Mouse (Mus musculus): ENCODE measurements around the gene Agap3. TPM values are rescaled to one million over a fixed set of nuclear protein-coding genes. Genes with fewer than 3 reads are reported as not detected.

Gene Agap3
- polyA plus RNA-seq (2015; fragmentation: Nextera tagmentation; extraction: Ambion mirVana), result 21.9 and 26.5 TPM in 2 replicates

DNA sequence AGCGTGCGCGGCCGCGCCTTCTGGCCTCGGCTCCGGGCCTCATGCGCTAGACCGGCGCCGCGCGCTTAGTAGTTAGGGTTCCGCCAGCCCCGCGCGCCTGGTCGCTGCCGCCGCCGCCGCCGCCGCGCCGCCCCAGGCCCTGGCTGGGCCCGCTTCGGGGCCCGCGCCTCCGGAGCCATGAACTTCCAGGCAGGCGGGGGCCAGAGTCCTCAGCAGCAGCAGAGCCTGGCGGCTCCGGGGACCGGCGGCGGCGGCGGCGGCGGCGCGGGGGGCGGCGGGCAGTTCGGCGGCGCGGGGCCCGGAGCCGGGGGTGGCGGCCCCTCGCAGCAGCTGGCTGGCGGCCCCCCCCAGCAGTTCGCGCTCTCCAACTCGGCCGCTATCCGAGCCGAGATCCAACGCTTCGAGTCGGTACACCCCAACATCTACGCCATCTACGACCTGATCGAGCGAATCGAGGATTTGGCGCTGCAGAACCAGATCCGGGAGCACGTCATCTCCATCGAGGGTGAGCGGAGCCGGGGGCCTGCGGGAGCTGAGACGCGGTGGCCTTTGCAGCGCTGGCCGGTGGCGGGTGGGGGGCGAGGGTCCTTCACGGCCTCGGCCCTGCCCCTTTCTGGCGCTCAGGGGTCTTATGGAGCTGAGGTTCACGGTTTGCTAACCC, at the start of gene Agap3:
TSS of gene Agap3 (plus strand) at position 148 of the 661 bp plus-strand sequence.
- WGBS, result under 1% methylated on average over 68 of the region's 85 CpGs
- no peaks in the 10 kb centered on the region for H3K36me3 ChIP-seq (ENCODE audit: control insufficient read depth, insufficient read depth, low read length)
- DNase-seq (ENCODE audit: low spot score), result peak; percentile 48
- no peak; the same call in 1 of the 2 replicates for ATAC-seq (ENCODE audit: low FRiP score, low TSS enrichment)
- H3K4me3 ChIP-seq (ENCODE audit: low read depth, low read length), result peak within 1 kb of the TSS; percentile 79
- no peaks in the 10 kb centered on the region for H3K9me3 ChIP-seq (ENCODE audit: control insufficient read depth, low read length)
- TF ChIP-seq EP300 (optimal IDR thresholded peaks at IDR 0.05) (no peak), CTCF (IDR thresholded peaks at IDR 0.05; ENCODE audit: low read depth) (no peak)
- H3K27ac ChIP-seq (replicated peaks), result peak within 1 kb of the TSS; percentile 92
- H3K4me2 ChIP-seq (replicated peaks; ENCODE audit: low read depth), result peak within 1 kb of the TSS; percentile 97
- no peaks in the 10 kb centered on the region for H3K27me3 ChIP-seq (ENCODE audit: control insufficient read depth, insufficient read depth, low read length)
- H3K9ac ChIP-seq (ENCODE audit: low read length), result peak within 1 kb of the TSS; percentile 85
- H3K4me1 ChIP-seq (replicated peaks; ENCODE audit: control insufficient read depth, insufficient read depth), result no peaks in the 10 kb centered on the region; the same call in 1 of the 2 replicates

DNA sequence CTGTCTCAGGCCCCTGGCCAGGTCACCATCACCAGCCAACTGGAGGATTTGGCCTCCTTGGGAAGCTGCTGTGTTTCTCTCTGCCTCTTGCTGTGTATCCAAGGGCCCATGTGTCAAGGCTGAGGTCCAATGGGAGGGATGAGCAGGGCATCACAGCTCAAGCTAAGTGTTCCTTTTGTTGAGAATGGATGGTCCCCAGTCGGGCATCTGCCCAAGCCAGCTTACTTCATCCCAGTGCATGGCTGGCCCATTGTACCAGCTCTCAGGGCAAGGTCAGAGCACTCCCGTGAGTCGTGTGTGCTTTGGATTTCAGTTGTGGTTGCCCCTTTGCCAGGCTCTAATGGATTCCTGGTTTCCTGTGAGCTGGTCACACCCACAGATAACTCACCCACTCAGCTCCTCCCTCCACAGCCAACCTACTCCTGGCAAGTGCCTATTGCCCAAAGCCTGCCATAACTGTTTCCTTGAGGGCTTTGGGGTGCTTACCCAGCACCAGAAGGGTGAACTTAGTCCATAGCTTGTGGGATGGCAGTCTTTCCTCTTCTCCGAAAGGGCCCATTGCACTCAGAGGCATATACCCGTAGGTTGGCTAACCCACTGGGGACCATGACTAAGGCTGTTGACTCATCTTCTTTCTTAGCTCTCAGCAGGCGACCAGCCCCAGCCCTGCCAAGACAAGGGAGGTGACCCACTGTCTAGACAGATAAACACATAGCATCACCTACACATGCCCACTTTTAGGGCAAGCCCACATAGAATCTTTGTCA, 47.2 kb upstream of the Agap3 start:
- Histone ChIP-seq H3K27me3 (ENCODE audit: control insufficient read depth, insufficient read depth, low read length) (no peaks in the 10 kb centered on the region), H3K27ac (replicated peaks) (no peak overlapping the region), H3K36me3 (ENCODE audit: control insufficient read depth, insufficient read depth, low read length) (peaks cover 8% of the 10 kb centered on the region), H3K9me3 (ENCODE audit: control insufficient read depth, low read length) (no peaks in the 10 kb centered on the region), H3K4me2 (replicated peaks; ENCODE audit: low read depth) (no peak overlapping the region), H3K9ac (ENCODE audit: low read length) (no peak overlapping the region), H3K4me3 (ENCODE audit: low read depth, low read length) (no peak overlapping the region), H3K4me1 (replicated peaks; ENCODE audit: control insufficient read depth, insufficient read depth) (no peaks in the 10 kb centered on the region)
- 76% methylated on average over 6 of the region's 6 CpGs for WGBS
- DNase-seq (ENCODE audit: low spot score), result no peak
- no peak for ATAC-seq (ENCODE audit: low FRiP score, low TSS enrichment)
- TF ChIP-seq CTCF (IDR thresholded peaks at IDR 0.05; ENCODE audit: low read depth), result no peak
- TF ChIP-seq EP300 (optimal IDR thresholded peaks at IDR 0.05), result no peak

DNA sequence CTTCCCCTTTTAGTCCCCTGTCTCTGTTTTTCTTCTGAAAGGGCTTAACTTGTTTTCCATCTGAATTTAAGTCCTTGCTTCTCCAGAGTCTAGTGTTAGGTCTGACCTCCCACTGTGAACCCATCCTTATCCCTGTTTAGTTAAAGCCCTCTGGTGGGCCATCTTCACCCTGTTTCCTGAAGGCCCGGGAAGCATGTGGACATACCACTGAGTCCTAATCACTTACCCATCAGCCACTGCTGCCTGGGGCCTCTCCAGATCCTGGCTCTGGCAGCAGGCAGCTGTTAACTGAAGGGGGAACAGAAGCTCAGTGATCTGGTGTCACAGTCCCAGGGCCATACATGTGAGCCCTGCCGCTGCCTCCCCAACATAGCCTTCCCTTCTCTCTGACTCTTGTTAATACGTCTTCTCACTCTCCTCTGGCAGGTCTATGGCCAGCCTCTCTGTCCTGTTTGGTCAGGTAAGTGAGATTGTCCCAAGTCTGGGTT, 46.5 kb upstream of the Agap3 start:
- H3K27me3 ChIP-seq (ENCODE audit: control insufficient read depth, insufficient read depth, low read length), result no peaks in the 10 kb centered on the region
- H3K9ac ChIP-seq (ENCODE audit: low read length), result no peak overlapping the region
- no peaks in the 10 kb centered on the region for H3K9me3 ChIP-seq (ENCODE audit: control insufficient read depth, low read length)
- no peak overlapping the region for H3K4me3 ChIP-seq (ENCODE audit: low read depth, low read length)
- no peak for TF ChIP-seq EP300 (optimal IDR thresholded peaks at IDR 0.05)
- no peak for TF ChIP-seq CTCF (IDR thresholded peaks at IDR 0.05; ENCODE audit: low read depth)
- no peaks in the 10 kb centered on the region for H3K4me1 ChIP-seq (replicated peaks; ENCODE audit: control insufficient read depth, insufficient read depth)
- H3K4me2 ChIP-seq (replicated peaks; ENCODE audit: low read depth), result no peak overlapping the region
- no peak for DNase-seq (ENCODE audit: low spot score)
- WGBS, result 63% methylated on average over 3 of the region's 3 CpGs
- H3K36me3 ChIP-seq (ENCODE audit: control insufficient read depth, insufficient read depth, low read length), result peaks cover 8% of the 10 kb centered on the region
- ATAC-seq (ENCODE audit: low FRiP score, low TSS enrichment), result no peak
- H3K27ac ChIP-seq (replicated peaks), result no peak overlapping the region

DNA sequence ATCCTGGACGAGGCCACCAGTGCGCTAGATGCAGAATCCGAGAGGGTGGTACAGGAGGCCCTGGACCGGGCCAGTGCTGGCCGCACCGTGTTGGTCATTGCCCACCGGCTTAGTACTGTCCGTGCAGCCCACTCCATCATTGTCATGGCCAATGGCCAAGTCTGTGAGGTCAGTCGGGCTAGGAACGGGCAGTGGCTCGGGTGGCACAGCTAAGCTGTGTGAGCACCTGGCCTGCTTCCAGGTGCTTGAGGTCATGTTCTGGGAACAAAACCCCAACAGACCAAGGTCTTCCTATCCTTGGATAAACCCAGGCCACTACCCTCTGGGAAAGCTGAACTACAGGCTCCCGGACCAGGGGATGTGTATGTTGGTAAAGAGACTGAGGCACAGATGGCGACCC, 43.3 kb upstream of the Agap3 start:
- TF ChIP-seq CTCF (IDR thresholded peaks at IDR 0.05; ENCODE audit: low read depth) (no peak), EP300 (optimal IDR thresholded peaks at IDR 0.05) (no peak)
- DNase-seq (ENCODE audit: low spot score), result no peak
- Histone ChIP-seq H3K4me3 (ENCODE audit: low read depth, low read length) (no peak overlapping the region), H3K27me3 (ENCODE audit: control insufficient read depth, insufficient read depth, low read length) (no peaks in the 10 kb centered on the region), H3K9me3 (ENCODE audit: control insufficient read depth, low read length) (no peaks in the 10 kb centered on the region), H3K36me3 (ENCODE audit: control insufficient read depth, insufficient read depth, low read length) (peaks cover 3% of the 10 kb centered on the region), H3K4me2 (replicated peaks; ENCODE audit: low read depth) (no peak overlapping the region), H3K4me1 (replicated peaks; ENCODE audit: control insufficient read depth, insufficient read depth) (no peaks in the 10 kb centered on the region), H3K9ac (ENCODE audit: low read length) (no peak overlapping the region), H3K27ac (replicated peaks) (no peak overlapping the region)
- 87% methylated on average over 13 of the region's 13 CpGs for WGBS
- ATAC-seq (ENCODE audit: low FRiP score, low TSS enrichment), result peak; percentile 19; the same call in 1 of the 2 replicates

DNA sequence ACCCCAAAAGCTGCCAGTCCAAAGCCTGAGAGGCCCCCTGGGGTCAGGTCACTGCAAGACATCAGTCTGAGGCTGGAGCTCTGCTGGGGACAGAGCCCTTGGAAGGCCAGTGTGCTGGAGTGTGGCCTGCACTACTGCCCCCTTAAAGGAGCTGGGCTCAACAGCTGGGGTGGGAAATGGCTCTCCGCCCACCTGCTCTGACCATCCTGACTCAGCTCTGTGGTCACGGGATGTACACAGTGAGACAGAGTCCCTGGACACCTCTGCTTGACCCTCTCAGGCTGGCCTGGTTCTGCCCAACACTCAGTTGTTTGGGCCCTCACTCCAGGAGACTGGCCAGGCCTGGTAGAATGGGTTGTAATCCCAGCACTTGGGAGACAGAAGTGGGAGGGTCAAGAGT, 42.5 kb upstream of the Agap3 start:
- H3K9me3 ChIP-seq (ENCODE audit: control insufficient read depth, low read length), result no peaks in the 10 kb centered on the region
- no peak overlapping the region for H3K27ac ChIP-seq (replicated peaks)
- ATAC-seq (ENCODE audit: low FRiP score, low TSS enrichment) (no peak), DNase-seq (ENCODE audit: low spot score) (no peak)
- H3K4me1 ChIP-seq (replicated peaks; ENCODE audit: control insufficient read depth, insufficient read depth), result no peaks in the 10 kb centered on the region
- WGBS, result 76% methylated on average over 2 of the region's 2 CpGs
- no peak overlapping the region for H3K4me2 ChIP-seq (replicated peaks; ENCODE audit: low read depth)
- H3K9ac ChIP-seq (ENCODE audit: low read length), result no peak overlapping the region
- TF ChIP-seq EP300 (optimal IDR thresholded peaks at IDR 0.05), result no peak
- no peak for TF ChIP-seq CTCF (IDR thresholded peaks at IDR 0.05; ENCODE audit: low read depth)
- H3K27me3 ChIP-seq (ENCODE audit: control insufficient read depth, insufficient read depth, low read length), result no peaks in the 10 kb centered on the region
- H3K36me3 ChIP-seq (ENCODE audit: control insufficient read depth, insufficient read depth, low read length), result peaks cover under 1% of the 10 kb centered on the region
- H3K4me3 ChIP-seq (ENCODE audit: low read depth, low read length), result no peak overlapping the region

DNA sequence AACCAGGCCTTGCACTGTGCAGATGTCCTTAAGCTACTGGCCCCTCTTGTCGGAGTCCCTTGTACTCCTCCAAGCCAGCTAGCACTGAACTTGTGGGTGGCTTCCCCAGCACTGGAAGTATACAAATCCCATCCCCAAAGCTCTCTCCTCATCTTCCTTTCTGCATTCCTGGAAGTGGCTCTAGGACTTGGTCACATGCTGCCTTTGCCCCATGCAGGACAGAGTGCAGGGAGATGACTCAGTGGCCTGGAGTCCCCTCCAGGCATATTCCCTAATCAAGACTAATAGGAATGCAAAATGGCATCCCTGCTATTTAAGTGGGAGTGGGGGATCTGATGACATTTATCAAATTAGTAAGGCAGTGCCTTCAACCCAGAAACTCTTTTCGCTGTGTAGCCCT, 39.9 kb upstream of the Agap3 start:
- Histone ChIP-seq H3K27me3 (ENCODE audit: control insufficient read depth, insufficient read depth, low read length) (no peaks in the 10 kb centered on the region), H3K4me1 (replicated peaks; ENCODE audit: control insufficient read depth, insufficient read depth) (no peaks in the 10 kb centered on the region), H3K36me3 (ENCODE audit: control insufficient read depth, insufficient read depth, low read length) (no peaks in the 10 kb centered on the region), H3K27ac (replicated peaks) (no peak overlapping the region), H3K4me3 (ENCODE audit: low read depth, low read length) (no peak overlapping the region), H3K9ac (ENCODE audit: low read length) (no peak overlapping the region), H3K9me3 (ENCODE audit: control insufficient read depth, low read length) (no peaks in the 10 kb centered on the region), H3K4me2 (replicated peaks; ENCODE audit: low read depth) (no peak overlapping the region)
- TF ChIP-seq EP300 (optimal IDR thresholded peaks at IDR 0.05) (no peak), CTCF (IDR thresholded peaks at IDR 0.05; ENCODE audit: low read depth) (no peak)
- 65% methylated on average over 2 of the region's 2 CpGs for WGBS
- no peak for DNase-seq (ENCODE audit: low spot score)
- no peak for ATAC-seq (ENCODE audit: low FRiP score, low TSS enrichment)

Measured in stomach, postnatal 0 days (tissue).